Mouse (Mus musculus) CH12.LX (cell line): ENCODE measurements around the gene Prmt1. TPM values are rescaled to one million over a fixed set of nuclear protein-coding genes. Genes with fewer than 3 reads are reported as not detected.

ENCODE experiments used
- DNase-seq: peaks from one replicate; pipeline ENCODE4 v3.0.0-alpha.2; 2013; ENCODE audit errors: extremely low read depth
- H3K27ac ChIP-seq: 2 replicates; pipeline ENCODE4 v1.5.1; 2012; ENCODE audit warnings: low read depth, mild to moderate bottlenecking, control low read depth, moderate library complexity; ENCODE audit not compliant: insufficient read depth
- H3K27me3 ChIP-seq: replicated peaks from 2 replicates; pipeline ENCODE3; 2012; ENCODE audit warnings: inconsistent platforms
- H3K36me3 ChIP-seq, 2 experiments: replicated peaks in 1 of 2; 2 replicates each; pipeline versions ENCODE3 to v1.6.1; 2012; ENCODE audit warnings: inconsistent platforms in 1 of 2, low read length in 1 of 2, mild to moderate bottlenecking in 1 of 2, mixed read lengths in 1 of 2, moderate library complexity in 1 of 2; ENCODE audit not compliant: control insufficient read depth in 1 of 2, insufficient read depth in 1 of 2
- H3K4me1 ChIP-seq, 2 experiments: 2 replicates each; pipeline ENCODE4 v1.6.1; 2012; ENCODE audit warnings: inconsistent platforms in 1 of 2, moderate library complexity in 1 of 2; ENCODE audit not compliant: insufficient read depth in 2 of 2, control insufficient read depth in 1 of 2
- H3K4me2 ChIP-seq: 2 replicates; pipeline ENCODE4 v1.6.1; 2012; ENCODE audit warnings: low read depth, mild to moderate bottlenecking, control low read depth; ENCODE audit not compliant: poor library complexity, insufficient read depth, severe bottlenecking
- H3K4me3 ChIP-seq, 3 experiments: fragments of 150-350 bp in 1 of 3; sonication (generic) in 1 of 3; replicated peaks in 1 of 3; 2 replicates each; pipeline versions ENCODE3 to v1.5.1; 2011 to 2012; ENCODE audit warnings: low read depth in 2 of 3, low read length in 2 of 3, mild to moderate bottlenecking in 2 of 3, moderate library complexity in 2 of 3, control low read depth in 1 of 3, improper control_type of control experiment in 1 of 3, inconsistent platforms in 1 of 3, mixed read lengths in 1 of 3; ENCODE audit not compliant: poor library complexity in 1 of 3
- H3K79me2 ChIP-seq: replicated peaks from 2 replicates; pipeline ENCODE4 v1.6.1; 2012; ENCODE audit warnings: mild to moderate bottlenecking, moderate library complexity; ENCODE audit not compliant: control insufficient read depth, poor library complexity, insufficient read depth, severe bottlenecking; ENCODE audit errors: extremely low read depth
- H3K9ac ChIP-seq: 2 replicates; pipeline ENCODE4 v1.6.1; 2012; ENCODE audit warnings: low read depth, mild to moderate bottlenecking, control low read depth, moderate library complexity; ENCODE audit not compliant: insufficient read depth
- H3K9me3 ChIP-seq: replicated peaks from 2 replicates; pipeline ENCODE3; 2012; ENCODE audit warnings: low read length, inconsistent platforms, mixed read lengths
- BHLHE40 ChIP-seq: IDR thresholded peaks from 2 replicates; pipeline ENCODE4 v1.6.1; 2011; ENCODE audit warnings: mild to moderate bottlenecking, low read depth, low read length, improper control_type of control experiment
- CHD1 ChIP-seq: IDR thresholded peaks from 2 replicates; pipeline ENCODE4 v1.6.1; 2012; ENCODE audit warnings: low read depth, low read length, improper control_type of control experiment, inconsistent platforms
- CHD2 ChIP-seq: IDR thresholded peaks from 2 replicates; pipeline ENCODE4 v1.6.1; 2011; ENCODE audit warnings: low read length, improper control_type of control experiment
- CTCF ChIP-seq, 2 experiments: IDR thresholded peaks in 1 of 2; conservative IDR thresholded peaks in 1 of 2; 2 replicates each; pipeline ENCODE4 v1.5.1; 2011 to 2012; ENCODE audit warnings: low read depth in 2 of 2, low read length in 2 of 2, improper control_type of control experiment in 1 of 2, inconsistent platforms in 1 of 2, mild to moderate bottlenecking in 1 of 2, moderate library complexity in 1 of 2
- E2F4 ChIP-seq: IDR thresholded peaks from 2 replicates; pipeline ENCODE4 v1.6.1; 2011; ENCODE audit warnings: low read depth, low read length, improper control_type of control experiment; ENCODE audit not compliant: insufficient replicate concordance
- ELF1 ChIP-seq: IDR thresholded peaks from 2 replicates; pipeline ENCODE4 v1.6.1; 2014; ENCODE audit warnings: low read depth, mild to moderate bottlenecking, inconsistent platforms, low read length, improper control_type of control experiment
- EP300 ChIP-seq: IDR thresholded peaks from 2 replicates; pipeline ENCODE4 v1.6.1; 2011; ENCODE audit warnings: low read length, improper control_type of control experiment
- ETS1 ChIP-seq: conservative IDR thresholded peaks from 2 replicates; pipeline ENCODE4 v1.6.1; 2012; ENCODE audit warnings: low read depth, mild to moderate bottlenecking, inconsistent platforms, low read length, improper control_type of control experiment, moderate library complexity
- GABPA ChIP-seq: IDR thresholded peaks from 2 replicates; pipeline ENCODE4 v1.6.1; 2012; ENCODE audit warnings: low read depth, low read length, improper control_type of control experiment, inconsistent platforms; ENCODE audit not compliant: insufficient replicate concordance
- HCFC1 ChIP-seq: IDR thresholded peaks from 2 replicates; pipeline ENCODE4 v1.6.1; 2012; ENCODE audit warnings: low read depth, mild to moderate bottlenecking, inconsistent platforms, low read length, improper control_type of control experiment
- IRF4 ChIP-seq: IDR thresholded peaks from 2 replicates; pipeline ENCODE4 v1.6.1; 2014; ENCODE audit warnings: low read depth, mild to moderate bottlenecking, inconsistent platforms, low read length, improper control_type of control experiment
- JUN ChIP-seq: IDR thresholded peaks from 2 replicates; pipeline ENCODE4 v1.6.1; 2011; ENCODE audit warnings: low read depth, mild to moderate bottlenecking, low read length, improper control_type of control experiment, moderate library complexity; ENCODE audit not compliant: insufficient read depth
- JUND ChIP-seq: conservative IDR thresholded peaks from 2 replicates; pipeline ENCODE4 v1.6.1; 2011; ENCODE audit warnings: low read depth, low read length, improper control_type of control experiment
- KAT2A ChIP-seq: IDR thresholded peaks from 2 replicates; pipeline ENCODE4 v1.6.1; 2012; ENCODE audit warnings: low read length, improper control_type of control experiment, inconsistent platforms; ENCODE audit not compliant: insufficient replicate concordance
- MAFK ChIP-seq: IDR thresholded peaks from 2 replicates; pipeline ENCODE4 v1.6.1; 2011; ENCODE audit warnings: low read length, improper control_type of control experiment; ENCODE audit not compliant: insufficient replicate concordance
- MAX ChIP-seq: IDR thresholded peaks from 2 replicates; pipeline ENCODE4 v1.6.1; 2011; ENCODE audit warnings: low read length, improper control_type of control experiment
- MAZ ChIP-seq: IDR thresholded peaks from 2 replicates; pipeline ENCODE4 v1.6.1; 2012; ENCODE audit warnings: low read depth, mild to moderate bottlenecking, inconsistent platforms, low read length, improper control_type of control experiment, moderate library complexity
- MEF2A ChIP-seq: IDR thresholded peaks from 2 replicates; pipeline ENCODE4 v1.6.1; 2014; ENCODE audit warnings: low read depth, mild to moderate bottlenecking, inconsistent platforms, low read length, improper control_type of control experiment, borderline replicate concordance
- MXI1 ChIP-seq: IDR thresholded peaks from 2 replicates; pipeline ENCODE4 v1.6.1; 2011; ENCODE audit warnings: mild to moderate bottlenecking, low read depth, low read length, improper control_type of control experiment
- MYC ChIP-seq: IDR thresholded peaks from 2 replicates; pipeline ENCODE4 v1.6.1; 2011; ENCODE audit warnings: low read depth, mild to moderate bottlenecking, improper control_type of control experiment, low read length
- NELFE ChIP-seq: IDR thresholded peaks from 2 replicates; pipeline ENCODE4 v1.6.1; 2011; ENCODE audit warnings: low read depth, low read length, improper control_type of control experiment
- NRF1 ChIP-seq: IDR thresholded peaks from 2 replicates; pipeline ENCODE4 v1.6.1; 2014; ENCODE audit warnings: low read depth, mild to moderate bottlenecking, inconsistent platforms, low read length, improper control_type of control experiment, moderate library complexity
- PAX5 ChIP-seq: IDR thresholded peaks from 2 replicates; pipeline ENCODE4 v1.6.1; 2012; ENCODE audit warnings: low read length, inconsistent platforms, mixed read lengths
- POLR2A ChIP-seq: IDR thresholded peaks from 2 replicates; pipeline ENCODE4 v1.6.1; 2011; ENCODE audit warnings: low read depth, mild to moderate bottlenecking, improper control_type of control experiment, low read length
- POLR2AphosphoS2 ChIP-seq: IDR thresholded peaks from 2 replicates; pipeline ENCODE4 v1.6.1; 2011; ENCODE audit warnings: low read depth, low read length, improper control_type of control experiment
- RAD21 ChIP-seq: IDR thresholded peaks from 2 replicates; pipeline ENCODE4 v1.6.1; 2011; ENCODE audit warnings: low read depth, mild to moderate bottlenecking, low read length, improper control_type of control experiment, moderate library complexity
- RCOR1 ChIP-seq: conservative IDR thresholded peaks from 2 replicates; pipeline ENCODE4 v1.6.1; 2012; ENCODE audit warnings: low read depth, mild to moderate bottlenecking, inconsistent platforms, low read length, improper control_type of control experiment
- SIN3A ChIP-seq: IDR thresholded peaks from 2 replicates; pipeline ENCODE4 v1.6.1; 2012; ENCODE audit warnings: low read length, improper control_type of control experiment, inconsistent platforms
- SMC3 ChIP-seq: IDR thresholded peaks from 2 replicates; pipeline ENCODE4 v1.6.1; 2011; ENCODE audit warnings: low read depth, low read length, improper control_type of control experiment
- TBP ChIP-seq: conservative IDR thresholded peaks from 2 replicates; pipeline ENCODE4 v1.6.1; 2011; ENCODE audit warnings: low read depth, low read length, improper control_type of control experiment
- TCF12 ChIP-seq: IDR thresholded peaks from 2 replicates; pipeline ENCODE4 v1.6.1; 2014; ENCODE audit warnings: low read depth, mild to moderate bottlenecking, inconsistent platforms, low read length, improper control_type of control experiment
- UBTF ChIP-seq: IDR thresholded peaks from 2 replicates; pipeline ENCODE4 v1.6.1; 2012; ENCODE audit warnings: low read depth, mild to moderate bottlenecking, inconsistent platforms, low read length, improper control_type of control experiment, moderate library complexity
- USF1 ChIP-seq: IDR thresholded peaks from 2 replicates; pipeline ENCODE4 v1.6.1; 2014; ENCODE audit warnings: low read depth, mild to moderate bottlenecking, inconsistent platforms, low read length, improper control_type of control experiment
- USF2 ChIP-seq: conservative IDR thresholded peaks from 2 replicates; pipeline ENCODE4 v1.6.1; 2011; ENCODE audit warnings: low read depth, low read length, improper control_type of control experiment
- ZC3H11A ChIP-seq: IDR thresholded peaks from 2 replicates; pipeline ENCODE4 v1.6.1; 2012; ENCODE audit warnings: low read depth, mild to moderate bottlenecking, inconsistent platforms, low read length, improper control_type of control experiment
- ZKSCAN1 ChIP-seq: IDR thresholded peaks from 2 replicates; pipeline ENCODE4 v1.6.1; 2012; ENCODE audit warnings: low read depth, inconsistent platforms, low read length, improper control_type of control experiment, borderline replicate concordance
- ZMIZ1 ChIP-seq: IDR thresholded peaks from 2 replicates; pipeline ENCODE4 v1.6.1; 2012; ENCODE audit warnings: low read depth, mild to moderate bottlenecking, inconsistent platforms, low read length, improper control_type of control experiment
- ZNF384 ChIP-seq: IDR thresholded peaks from 2 replicates; pipeline ENCODE4 v1.6.1; 2012; ENCODE audit warnings: low read depth, low read length, improper control_type of control experiment, inconsistent platforms
- dilution Hi-C: fragments of 300-500 bp; cut with MboI; formaldehyde crosslinking; loops from 2 replicates; pipeline ENCODE4 v1.14.3; 2020; ENCODE audit warnings: low sequenced_read_pairs; ENCODE audit not compliant: extremely low pct_unique_long_range_greater_than_20kb, extremely low pct_ligation_motif_present
- in situ Hi-C: fragments of 300-500 bp; cut with MboI; formaldehyde crosslinking; loops from 3 replicates; pipeline ENCODE4 v1.14.3; 2019; ENCODE audit warnings: low sequenced_read_pairs, low pct_ligation_motif_present, low pct_unique_long_range_greater_than_20kb, mixed read lengths
- polyA plus RNA-seq: library from polyadenylated mRNA; unstranded; fragments of >175 nt; gene quantifications from 2 replicates; pipeline ENCODE4 v1.2.1, GENCODE M21; 2012; ENCODE audit warnings: low read depth; ENCODE audit not compliant: insufficient read length
- total RNA-seq, 2 experiments: library from RNA; depleted of rRNA; stranded (reverse); fragments of 300-350 nt in 1 of 2; fragments of >200 nt in 1 of 2; gene quantifications; 2 replicates each; pipeline ENCODE4 v1.2.3; 2012 to 2014

Gene Prmt1
- total and polyA plus RNA-seq, 3 experiments = 231 to 642 (median 340) TPM

- TF ChIP-seq PAX5 (no peak), ETS1 (no peak), USF1 (peak; percentile 86), CTCF (conservative IDR thresholded peaks at IDR 0.05 in 1 of 2, IDR thresholded peaks at IDR 0.05 in 1 of 2; ENCODE audit: low read depth in 2 of 2, low read length in 2 of 2) (no peak), JUND (no peak), CHD2 (peak; percentile 77), MEF2A (peak; percentile 60; the same call in 1 of the 2 replicates), USF2 (peak; percentile 40; the same call in 1 of the 2 replicates), HCFC1 (peak; percentile 95), POLR2A (peak; percentile 65; the same call in 1 of the 2 replicates), RCOR1 (no peak), SMC3 (no peak), E2F4 (peak; percentile 83; the same call in 1 of the 2 replicates), CHD1 (no peak), MAX (peak; percentile 61; the same call in 1 of the 2 replicates), MXI1 (peak; percentile 44), EP300 (no peak), SIN3A (peak; percentile 64; the same call in 1 of the 2 replicates), ZC3H11A (no peak), RAD21 (no peak), JUN (no peak), TCF12 (peak; percentile 36; the same call in 1 of the 2 replicates), KAT2A (peak; percentile 99), POLR2AphosphoS2 (no peak), ZNF384 (no peak; the same call in 1 of the 2 replicates), ZMIZ1 (no peak), ELF1 (peak; percentile 86), NRF1 (peak; percentile 72), NELFE (peak; percentile 26; the same call in 1 of the 2 replicates), GABPA (peak; percentile 89; the same call in 1 of the 2 replicates), MAFK (no peak), UBTF (0 out of 2 replicates have a peak, but pooled peaks have one; percentile 13), ZKSCAN1 (no peak), IRF4 (no peak; the same call in 1 of the 2 replicates), BHLHE40 (peak; percentile 44), MYC (no peak; the same call in 1 of the 2 replicates), TBP (no peak), MAZ (peak; percentile 84)
- Histone ChIP-seq H3K4me2 (peak within 1 kb of the TSS; percentile 53), H3K9ac (peak within 1 kb of the TSS; percentile 100), H3K27ac (peak within 1 kb of the TSS; percentile 81), H3K9me3 (no peaks in the 10 kb centered on the region), H3K79me2 (peaks cover 18% of the 10 kb centered on the region), H3K36me3 (peaks cover 25 to 41% of the 10 kb centered on the region in 2 experiments), H3K4me3 (peak within 1 kb of the TSS; percentile 63 to 99 (median 92)), H3K27me3 (no peaks in the 10 kb centered on the region), H3K4me1 (peaks cover 0 to 31% of the 10 kb centered on the region in 2 experiments; a peak in 2 of 4 replicates)
- peak; percentile 99 for DNase-seq
- in situ Hi-C loops = no loop called here
- dilution Hi-C loops = no loop called here
Measured at GRCm38 (mm10) chr7:45015957-45016612, 29.7 kb upstream of the Prmt1 start, which contains the start of gene Scaf1. Scaf1 (minus strand) TSS chr7:45016363.
